Mouse (Mus musculus) intestine, embryonic 14.5 days (tissue): ENCODE measurements around the gene Tmem233. TPM values are rescaled to one million over a fixed set of nuclear protein-coding genes. Genes with fewer than 3 reads are reported as not detected.

Experiments
- ATAC-seq: fragments of 200-750 bp; cut with Nextera tagmentation; replicated peaks from 2 replicates; pipeline ENCODE4 v1.8.0; 2017; ENCODE audit warnings: low read depth, moderate number of reproducible peaks, moderate TSS enrichment, moderate library complexity; ENCODE audit not compliant: low FRiP score, low TSS enrichment
- DNase-seq: peaks from one replicate; pipeline ENCODE4 v3.0.0-alpha.2; 2018; ENCODE audit warnings: low spot score
- H3K27ac ChIP-seq: fragments of 300-500 bp; sonication (generic); 2 replicates; pipeline ENCODE4 v1.5.1; 2014; ENCODE audit warnings: low read depth, mild to moderate bottlenecking, control low read depth
- H3K27me3 ChIP-seq: fragments of 300-500 bp; sonication (generic); replicated peaks from 2 replicates; pipeline ENCODE4 v1.6.1; 2014; ENCODE audit warnings: low read length, control low read depth; ENCODE audit not compliant: control insufficient read depth, insufficient read depth
- H3K36me3 ChIP-seq: fragments of 300-500 bp; sonication (generic); 2 replicates; pipeline ENCODE4 v1.6.1; 2014; ENCODE audit warnings: low read length, control low read depth; ENCODE audit not compliant: control insufficient read depth, insufficient read depth
- H3K4me1 ChIP-seq: fragments of 300-500 bp; sonication (generic); replicated peaks from 2 replicates; pipeline ENCODE4 v1.6.1; 2014; ENCODE audit warnings: low read length, control low read depth, mixed read lengths; ENCODE audit not compliant: control insufficient read depth, insufficient read depth
- H3K4me2 ChIP-seq: fragments of 300-500 bp; sonication (generic); 2 replicates; pipeline ENCODE4 v1.6.1; 2014; ENCODE audit warnings: low read length
- H3K4me3 ChIP-seq: fragments of 300-500 bp; sonication (generic); 2 replicates; pipeline ENCODE4 v1.5.1; 2014; ENCODE audit warnings: low read depth, low read length, control low read depth, mixed read lengths
- H3K9ac ChIP-seq: fragments of 300-500 bp; sonication (generic); 2 replicates; pipeline ENCODE4 v1.6.1; 2014; ENCODE audit warnings: mild to moderate bottlenecking, low read length
- H3K9me3 ChIP-seq: fragments of 300-500 bp; sonication (generic); 2 replicates; pipeline ENCODE4 v1.6.1; 2016; ENCODE audit warnings: low read length, control low read depth; ENCODE audit not compliant: control insufficient read depth
- WGBS: fragments of 180-500 bp; shearing (Covaris S2); extraction: QIAGEN DNeasy Blood & Tissue Kit; methylation state at CpG from one replicate; pipeline ENCODE4 v1.1.7; 2014; 5-methylcytosine and 5-hydroxymethylcytosine counted together
- polyA plus RNA-seq: library from polyadenylated mRNA; unstranded; fragments of >200 nt; fragmentation: Nextera tagmentation; extraction: Ambion mirVana; gene quantifications from 2 replicates; pipeline ENCODE4 v1.2.1, GENCODE M21; 2014

Tmem233 gene
- polyA plus RNA-seq, 1 experiment from 2014 or later, result not detected

GRCm38 (mm10) chr5:116080736-116081135 is 2.3 kb downstream of the Tmem233 start:
- 62% methylated on average over 6 of the region's 6 CpGs for WGBS
- Histone ChIP-seq H3K4me2 (no peak overlapping the region), H3K4me3 (no peak overlapping the region), H3K9me3 (no peaks in the 10 kb centered on the region), H3K36me3 (no peaks in the 10 kb centered on the region), H3K4me1 (no peaks in the 10 kb centered on the region), H3K27me3 (peaks cover 23% of the 10 kb centered on the region), H3K9ac (no peak overlapping the region), H3K27ac (no peak overlapping the region)
- ATAC-seq (no peak), DNase-seq (no peak)

GRCm38 (mm10) chr5:116069618-116070017 is 13.4 kb downstream of the Tmem233 start:
- Histone ChIP-seq H3K36me3 (no peaks in the 10 kb centered on the region), H3K27me3 (no peaks in the 10 kb centered on the region), H3K9ac (no peak overlapping the region), H3K4me1 (no peaks in the 10 kb centered on the region), H3K9me3 (no peaks in the 10 kb centered on the region), H3K27ac (no peak overlapping the region), H3K4me2 (no peak overlapping the region), H3K4me3 (no peak overlapping the region)
- ATAC-seq (no peak), DNase-seq (no peak)
- 97% methylated on average over 4 of the region's 4 CpGs for WGBS

GRCm38 (mm10) chr5:116052826-116053225 is 30.2 kb downstream of the Tmem233 start:
- Histone ChIP-seq H3K9ac (no peak overlapping the region), H3K9me3 (no peaks in the 10 kb centered on the region), H3K4me2 (no peak overlapping the region), H3K4me3 (no peak overlapping the region), H3K27ac (no peak overlapping the region), H3K4me1 (no peaks in the 10 kb centered on the region), H3K27me3 (no peaks in the 10 kb centered on the region), H3K36me3 (no peaks in the 10 kb centered on the region)
- WGBS, result 71% methylated on average over 6 of the region's 6 CpGs
- ATAC-seq, result no peak
- no peak for DNase-seq

GRCm38 (mm10) chr5:116052171-116052570 is 30.9 kb downstream of the Tmem233 start:
- no peak for ATAC-seq
- H3K27ac ChIP-seq, result no peak overlapping the region
- H3K4me2 ChIP-seq, result no peak overlapping the region
- no peak overlapping the region for H3K4me3 ChIP-seq
- 92% methylated on average over 5 of the region's 5 CpGs for WGBS
- no peaks in the 10 kb centered on the region for H3K36me3 ChIP-seq
- H3K27me3 ChIP-seq, result no peaks in the 10 kb centered on the region
- H3K4me1 ChIP-seq, result no peaks in the 10 kb centered on the region
- H3K9me3 ChIP-seq, result no peaks in the 10 kb centered on the region
- DNase-seq, result no peak
- H3K9ac ChIP-seq, result no peak overlapping the region

DNA sequence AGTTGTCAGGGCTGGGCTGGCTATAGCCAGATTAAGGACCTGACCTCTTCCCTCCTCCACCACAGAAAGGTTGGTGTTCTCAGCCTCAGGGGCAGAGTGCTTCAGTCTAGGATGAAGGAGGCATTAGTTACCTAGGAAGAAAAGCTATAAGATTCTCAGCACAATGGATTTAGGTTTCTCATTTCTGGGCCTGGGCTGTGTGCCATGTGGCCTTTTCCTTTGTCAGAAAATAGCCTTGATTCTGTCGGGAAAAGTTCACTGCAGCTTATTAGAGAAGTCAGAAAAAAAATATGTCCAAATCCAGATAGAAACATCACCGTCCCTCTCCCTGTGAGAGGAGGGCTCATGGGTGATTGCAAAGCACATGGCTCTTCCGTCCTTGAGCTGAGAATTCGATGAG is 33.2 kb downstream of the Tmem233 start:
- H3K27me3 ChIP-seq, result no peaks in the 10 kb centered on the region
- no peak overlapping the region for H3K4me2 ChIP-seq
- no peak overlapping the region for H3K4me3 ChIP-seq
- H3K9me3 ChIP-seq, result no peaks in the 10 kb centered on the region
- H3K27ac ChIP-seq, result no peak overlapping the region
- no peak for ATAC-seq
- WGBS, result 82% methylated on average over 4 of the region's 4 CpGs
- no peaks in the 10 kb centered on the region for H3K4me1 ChIP-seq
- H3K36me3 ChIP-seq, result no peaks in the 10 kb centered on the region
- H3K9ac ChIP-seq, result no peak overlapping the region
- DNase-seq, result no peak

DNA sequence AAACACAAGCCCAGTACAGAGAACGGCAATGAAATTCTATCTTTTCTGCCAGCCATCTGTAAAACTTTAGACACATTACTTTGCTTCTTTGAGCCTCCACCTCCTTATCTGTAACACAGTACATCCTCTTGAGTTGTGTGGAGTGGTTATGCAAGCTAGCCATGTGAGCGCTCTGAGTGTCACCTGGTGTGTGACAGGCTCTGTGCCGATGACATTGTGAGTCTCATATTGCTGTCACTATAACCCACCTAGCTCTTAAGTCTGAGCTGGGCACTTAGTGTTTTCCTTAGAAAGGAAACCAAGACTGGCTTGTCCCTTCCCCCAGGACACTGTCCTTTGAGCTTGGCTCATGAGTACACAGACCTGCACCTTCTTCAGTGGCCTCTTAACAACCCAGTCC is 34.7 kb downstream of the Tmem233 start:
- H3K9me3 ChIP-seq, result no peaks in the 10 kb centered on the region
- H3K4me1 ChIP-seq, result no peaks in the 10 kb centered on the region
- DNase-seq, result no peak
- no peak for ATAC-seq
- WGBS, result 94% methylated on average over 3 of the region's 3 CpGs
- no peak overlapping the region for H3K4me2 ChIP-seq
- H3K4me3 ChIP-seq, result no peak overlapping the region
- H3K9ac ChIP-seq, result no peak overlapping the region
- no peaks in the 10 kb centered on the region for H3K36me3 ChIP-seq
- H3K27ac ChIP-seq, result no peak overlapping the region
- H3K27me3 ChIP-seq, result no peaks in the 10 kb centered on the region

- H3K4me1 ChIP-seq, result no peaks in the 10 kb centered on the region
- H3K4me3 ChIP-seq, result no peak overlapping the region
- no peak overlapping the region for H3K27ac ChIP-seq
- ATAC-seq, result no peak
- no peaks in the 10 kb centered on the region for H3K36me3 ChIP-seq
- H3K9ac ChIP-seq, result no peak overlapping the region
- no peak for DNase-seq
- no peaks in the 10 kb centered on the region for H3K27me3 ChIP-seq
- WGBS, result 82% methylated on average over 4 of the region's 4 CpGs
- no peaks in the 10 kb centered on the region for H3K9me3 ChIP-seq
- no peak overlapping the region for H3K4me2 ChIP-seq
These were observed 36.8 kb downstream of the Tmem233 start for GRCm38 (mm10) chr5:116046246-116046645.

DNA sequence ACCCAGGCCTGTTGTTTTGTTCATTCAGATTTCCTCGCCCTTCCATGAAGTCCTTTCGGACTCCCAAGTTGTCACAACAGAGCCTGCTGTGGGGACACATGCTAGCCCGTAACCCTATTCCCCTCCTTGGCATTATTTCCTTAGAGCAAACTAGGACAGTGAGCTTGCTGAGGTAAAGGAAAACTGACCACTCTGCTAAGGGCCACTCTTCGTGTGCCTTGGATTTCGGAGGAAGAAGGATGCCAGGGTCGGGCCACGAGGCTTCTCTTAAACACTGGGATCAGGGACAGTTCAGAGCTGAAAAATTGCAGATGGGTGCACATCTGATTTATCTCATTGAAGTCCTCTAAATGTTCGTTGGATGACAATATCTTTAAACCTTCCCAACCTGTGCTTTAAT is 37.5 kb downstream of the Tmem233 start:
- WGBS, result 82% methylated on average over 8 of the region's 8 CpGs
- ATAC-seq (no peak), DNase-seq (no peak)
- Histone ChIP-seq H3K9ac (no peak overlapping the region), H3K4me2 (no peak overlapping the region), H3K9me3 (no peaks in the 10 kb centered on the region), H3K4me3 (no peak overlapping the region), H3K4me1 (no peaks in the 10 kb centered on the region), H3K27me3 (no peaks in the 10 kb centered on the region), H3K27ac (no peak overlapping the region), H3K36me3 (no peaks in the 10 kb centered on the region)

GRCm38 (mm10) chr5:116042241-116042640 is 40.8 kb downstream of the Tmem233 start:
- Histone ChIP-seq H3K4me2 (no peak overlapping the region), H3K27me3 (no peaks in the 10 kb centered on the region), H3K36me3 (no peaks in the 10 kb centered on the region), H3K4me3 (no peak overlapping the region), H3K9me3 (no peaks in the 10 kb centered on the region), H3K9ac (no peak overlapping the region), H3K27ac (no peak overlapping the region), H3K4me1 (no peaks in the 10 kb centered on the region)
- ATAC-seq (no peak), DNase-seq (no peak)
- WGBS, result 75% methylated on average over 7 of the region's 7 CpGs
